In genomic region chr9:118541851-118542250, GRCm38 (mm10) we compare ENCODE assay signal across 28 mouse cellular contexts.
"Had no signal": no experiment of that assay in that cellular context is flagged by ENCODE, and none has a peak within 500 bp of the region (broad histone marks: within the 10 kb centered on the region; RNA-seq: fewer than 3 reads in every experiment).

No protein-coding gene starts in this region.

- DNase-seq: heart, postnatal 10 days; heart, postnatal 36 days; heart, postnatal 4 days; kidney, adult 11 months; kidney, adult 18-20 months; kidney, adult 2 months; kidney, adult 8-10 months; kidney, adult 9 months; kidney, postnatal 10 days; kidney, postnatal 14 days; kidney, postnatal 25 days; kidney, postnatal 4 days; layer of hippocampus, adult 9-11 months; layer of hippocampus, postnatal 36 days had no signal

- H3K9me3 ChIP-seq: heart, embryonic 12.5 days; heart, embryonic 13.5 days; heart, embryonic 15.5 days; hindbrain, embryonic 10.5 days; hindbrain, embryonic 12.5 days; hindbrain, embryonic 13.5 days; hindbrain, embryonic 15.5 days; intestine, embryonic 15.5 days; kidney, embryonic 15.5 days had no signal

- H3K27me3 ChIP-seq: heart, embryonic 12.5 days; heart, embryonic 13.5 days; heart, embryonic 15.5 days; hindbrain, embryonic 12.5 days; hindbrain, embryonic 13.5 days; hindbrain, embryonic 15.5 days; intestine, embryonic 15.5 days; kidney, embryonic 15.5 days had no signal

- H3K4me3 ChIP-seq: heart, embryonic 12.5 days; heart, embryonic 13.5 days; heart, embryonic 15.5 days; hindbrain, embryonic 10.5 days; hindbrain, embryonic 12.5 days; hindbrain, embryonic 13.5 days; hindbrain, embryonic 15.5 days; intestine, embryonic 15.5 days; kidney, embryonic 15.5 days; layer of hippocampus, adult 2 months; left cerebral cortex, adult 2 months had no signal

- H3K4me1 ChIP-seq: hindbrain, embryonic 10.5 days; hindbrain, embryonic 12.5 days; hindbrain, embryonic 15.5 days; intestine, embryonic 15.5 days; kidney, embryonic 15.5 days had no signal

- H3K27ac ChIP-seq: heart, embryonic 13.5 days; heart, embryonic 15.5 days; hindbrain, embryonic 10.5 days; hindbrain, embryonic 12.5 days; hindbrain, embryonic 13.5 days; hindbrain, embryonic 14.5 days; hindbrain, embryonic 15.5 days; hindbrain, postnatal 0 days; intestine, embryonic 15.5 days; kidney, embryonic 15.5 days; kidney, postnatal 0 days; layer of hippocampus, adult 2 months; left cerebral cortex, adult 2 months had no signal
